Mouse (Mus musculus) G1E (cell line): ENCODE data around the gene Cep295. TPM values are rescaled to one million over a fixed set of nuclear protein-coding genes. Genes with fewer than 3 reads are reported as not detected.

Source experiments
- ATAC-seq: 2 replicates; pipeline ENCODE4 v1.8.0; 2016; ENCODE audit warnings: mild to moderate bottlenecking; ENCODE audit not compliant: insufficient number of reproducible peaks, poor library complexity, low FRiP score, severe bottlenecking; ENCODE audit errors: extremely low read depth
- DNase-seq: peaks from one replicate; pipeline ENCODE4 v3.0.0; 2012; ENCODE audit warnings: low spot score
- H3K27me3 ChIP-seq: 2 replicates; pipeline ENCODE4 v1.6.1; 2012; ENCODE audit warnings: mild to moderate bottlenecking, low read length, inconsistent platforms; ENCODE audit not compliant: insufficient read depth
- H3K36me3 ChIP-seq: replicated peaks from 2 replicates; pipeline ENCODE3; 2012; ENCODE audit warnings: mild to moderate bottlenecking, inconsistent platforms
- H3K4me1 ChIP-seq: 2 replicates; pipeline ENCODE4 v1.6.1; 2012; ENCODE audit warnings: low read depth, low read length, inconsistent platforms, mixed read lengths; ENCODE audit not compliant: insufficient read depth
- H3K4me3 ChIP-seq: 2 replicates; pipeline ENCODE4 v1.5.1; 2012; ENCODE audit warnings: low read depth, mild to moderate bottlenecking, inconsistent platforms, low read length, moderate library complexity, mixed read lengths
- H3K9me3 ChIP-seq: replicated peaks from 2 replicates; pipeline ENCODE4 v1.6.1; 2012; ENCODE audit warnings: inconsistent platforms
- CTCF ChIP-seq: IDR thresholded peaks from 2 replicates; pipeline ENCODE4 v1.5.1; 2012; ENCODE audit warnings: low read depth, low read length, inconsistent platforms, mixed read lengths
- GATA1 ChIP-seq: IDR thresholded peaks from 2 replicates; pipeline ENCODE4 v1.6.1; 2012; ENCODE audit warnings: borderline replicate concordance, low read length, inconsistent platforms, mixed read lengths
- GATA2 ChIP-seq: IDR thresholded peaks from 2 replicates; pipeline ENCODE4 v1.6.1; 2012; ENCODE audit warnings: low read depth, low read length, inconsistent platforms, borderline replicate concordance
- POLR2AphosphoS5 ChIP-seq: IDR thresholded peaks from 2 replicates; pipeline ENCODE4 v1.6.1; 2012; ENCODE audit warnings: low read depth, low read length, inconsistent platforms; ENCODE audit not compliant: insufficient replicate concordance
- TAL1 ChIP-seq: conservative IDR thresholded peaks from 2 replicates; pipeline ENCODE4 v1.6.1; 2012; ENCODE audit warnings: low read depth, low read length, inconsistent platforms, mixed read lengths
- polyA plus RNA-seq: library from polyadenylated mRNA; stranded (reverse); fragments of >175 nt; gene quantifications from 2 replicates; pipeline ENCODE4 v1.2.3, GENCODE M21; 2012
- total RNA-seq, 2 experiments: library from RNA; stranded (forward) in 1 of 2; stranded (reverse) in 1 of 2; fragments of 200-1000 nt in 1 of 2; fragments of >200 nt in 1 of 2; fragmentation: Nextera tagmentation in 1 of 2; gene quantifications; 2 replicates each; pipeline ENCODE4 v1.2.3; 2014 to 2017

Gene Cep295
- total and polyA plus RNA-seq, 3 experiments: 5.8 to 168 (median 79.0) TPM

- no peak for DNase-seq
- TF ChIP-seq TAL1 (no peak), POLR2AphosphoS5 (no peak), CTCF (no peak), GATA2 (no peak), GATA1 (no peak)
- Histone ChIP-seq H3K36me3 (peaks cover 34% of the 10 kb centered on the region), H3K4me1 (peaks cover 30% of the 10 kb centered on the region), H3K27me3 (no peaks in the 10 kb centered on the region), H3K9me3 (no peaks in the 10 kb centered on the region), H3K4me3 (no peak overlapping the region)
- no peak for ATAC-seq
Observed at GRCm38 (mm10) chr9:15287846-15288245, 69.7 kb downstream of the Cep295 start.

DNA sequence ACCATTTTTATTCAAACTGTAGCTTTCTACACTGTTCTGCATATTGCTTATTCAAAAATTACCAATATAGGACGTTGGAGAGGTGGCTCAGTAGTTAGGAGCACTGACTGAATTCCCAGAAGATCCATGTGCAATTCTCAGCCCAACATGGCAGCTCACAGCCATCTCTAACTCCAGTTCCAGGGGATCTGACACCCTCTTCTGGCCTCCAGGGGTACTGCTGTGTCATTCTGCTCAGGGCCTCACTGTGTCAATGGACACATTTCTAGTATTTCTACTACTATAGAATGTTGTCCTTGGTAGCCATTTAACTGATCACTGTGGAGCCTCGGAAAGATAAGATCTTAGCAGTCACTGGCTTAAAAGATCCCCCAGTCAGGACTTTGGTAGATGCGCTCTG is 72.1 kb downstream of the Cep295 start:
- ATAC-seq (no peak), DNase-seq (no peak)
- TF ChIP-seq GATA2: no peak
- no peak for TF ChIP-seq CTCF
- no peak for TF ChIP-seq POLR2AphosphoS5
- TF ChIP-seq TAL1: no peak
- TF ChIP-seq GATA1: no peak
- Histone ChIP-seq H3K36me3 (peaks cover 33% of the 10 kb centered on the region), H3K4me1 (peaks cover 42% of the 10 kb centered on the region), H3K9me3 (no peaks in the 10 kb centered on the region), H3K4me3 (no peak overlapping the region), H3K27me3 (no peaks in the 10 kb centered on the region)

DNA sequence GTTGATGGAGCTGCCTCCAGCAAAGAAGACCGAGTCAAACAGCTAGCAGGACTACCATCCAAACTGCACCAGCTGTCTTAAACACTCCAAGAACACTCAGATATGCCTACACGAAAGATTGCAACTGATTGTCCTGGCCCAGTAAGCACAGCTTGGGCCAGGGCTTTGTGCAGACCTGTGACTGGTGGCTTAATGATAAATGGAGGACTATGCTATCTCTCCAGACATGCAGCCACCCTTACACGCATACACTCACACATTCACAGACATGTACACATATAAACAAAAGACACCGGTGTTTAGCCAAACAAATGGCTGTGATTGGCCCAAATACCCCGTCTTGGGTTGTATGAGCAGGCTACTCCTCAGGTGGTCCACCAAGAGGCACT is 77.1 kb downstream of the Cep295 start:
- Histone ChIP-seq H3K36me3 (peaks cover 37% of the 10 kb centered on the region), H3K4me3 (peak overlapping the region; percentile 84), H3K9me3 (no peaks in the 10 kb centered on the region), H3K4me1 (peaks cover 37% of the 10 kb centered on the region), H3K27me3 (no peaks in the 10 kb centered on the region)
- no peak for TF ChIP-seq GATA1
- TF ChIP-seq CTCF: no peak
- ATAC-seq: no peak
- no peak for DNase-seq

DNA sequence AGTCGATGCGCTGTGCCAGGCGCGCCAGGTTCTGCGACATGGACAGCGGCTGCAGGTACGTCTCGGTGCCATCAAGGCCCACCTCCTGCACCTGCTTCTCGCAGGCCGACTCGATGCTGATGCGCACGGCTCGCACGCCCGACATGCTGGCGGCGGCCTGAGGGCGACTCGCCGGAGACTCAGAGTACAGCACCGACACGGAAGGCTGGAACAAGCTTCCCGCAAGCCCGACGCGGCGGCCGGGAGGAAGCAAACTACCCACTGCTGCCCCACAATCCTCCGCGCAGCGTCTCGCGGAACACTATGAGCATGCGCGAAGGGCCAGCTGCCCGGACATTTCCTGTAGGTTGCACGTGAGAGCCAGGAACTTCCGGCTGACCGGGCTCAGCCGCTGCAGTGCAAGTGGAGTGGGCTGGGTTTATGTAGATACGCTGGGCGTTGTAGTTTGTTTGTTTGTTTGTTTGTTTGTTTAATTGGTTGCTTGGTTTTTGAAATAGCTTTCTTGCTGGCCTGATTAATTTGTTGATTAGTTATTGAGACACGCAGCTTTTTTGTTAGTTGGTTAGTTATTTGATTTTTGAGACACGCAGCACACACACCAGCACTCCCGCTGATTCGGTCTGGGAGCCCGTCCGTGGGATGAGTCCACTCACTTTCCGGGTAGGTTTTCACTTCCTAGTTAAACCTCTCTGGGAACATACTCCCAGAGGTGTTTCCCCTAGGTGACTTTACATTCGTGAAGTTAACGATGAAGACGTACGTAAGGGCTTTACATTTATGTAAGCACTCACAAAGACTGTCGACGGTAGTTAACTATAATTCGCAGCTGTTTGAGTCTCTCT is 77.7 kb downstream of the Cep295 start, which contains the start of gene Med17:
TSS of gene Med17 (minus strand) at position 283 of the 842 bp plus-strand sequence.
- H3K27me3 ChIP-seq: no peaks in the 10 kb centered on the region
- no peak for TF ChIP-seq CTCF
- no peak for TF ChIP-seq POLR2AphosphoS5
- TF ChIP-seq GATA1: no peak
- no peak for TF ChIP-seq GATA2
- TF ChIP-seq TAL1: no peak
- H3K36me3 ChIP-seq: peaks cover 40% of the 10 kb centered on the region
- H3K9me3 ChIP-seq: no peaks in the 10 kb centered on the region
- DNase-seq (peak; percentile 87), ATAC-seq (peak; percentile 95)
- peaks cover 35% of the 10 kb centered on the region for H3K4me1 ChIP-seq
- peak within 1 kb of the TSS; percentile 84 for H3K4me3 ChIP-seq

GRCm38 (mm10) chr9:15279139-15279648 is 78.4 kb downstream of the Cep295 start:
- peak; percentile 37 for DNase-seq
- Histone ChIP-seq H3K4me1 (peaks cover 35% of the 10 kb centered on the region), H3K27me3 (no peaks in the 10 kb centered on the region), H3K9me3 (no peaks in the 10 kb centered on the region), H3K36me3 (peaks cover 45% of the 10 kb centered on the region), H3K4me3 (peak overlapping the region; percentile 84)
- ATAC-seq: 0 out of 2 replicates have a peak, but pooled peaks have one; percentile 2
- TF ChIP-seq TAL1 (no peak), CTCF (no peak), GATA1 (no peak), POLR2AphosphoS5 (no peak), GATA2 (no peak)

DNA sequence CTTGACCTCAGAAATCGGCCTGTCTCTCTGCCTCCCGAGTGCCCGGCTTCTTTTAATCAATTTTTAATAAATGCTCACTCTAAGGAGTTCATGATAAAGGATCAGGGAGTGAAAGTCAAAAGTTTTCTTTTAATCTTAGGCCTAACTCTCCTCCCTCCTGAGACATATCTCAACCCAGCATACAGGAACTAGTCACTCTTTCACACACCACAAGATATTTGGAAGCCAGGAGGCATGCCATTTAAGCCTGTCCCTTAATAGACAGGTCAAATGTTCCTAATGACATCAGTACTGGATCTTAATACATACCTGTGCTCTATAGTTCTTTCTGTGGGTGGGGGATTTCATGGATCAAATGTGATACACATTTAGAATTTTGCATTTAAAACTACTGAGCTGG is 79.2 kb downstream of the Cep295 start:
- no peaks in the 10 kb centered on the region for H3K27me3 ChIP-seq
- ATAC-seq (no peak), DNase-seq (no peak)
- TF ChIP-seq CTCF (no peak), TAL1 (no peak), GATA1 (no peak), POLR2AphosphoS5 (no peak), GATA2 (no peak)
- no peaks in the 10 kb centered on the region for H3K9me3 ChIP-seq
- H3K4me1 ChIP-seq: peaks cover 35% of the 10 kb centered on the region
- peaks cover 52% of the 10 kb centered on the region for H3K36me3 ChIP-seq
- H3K4me3 ChIP-seq: peak overlapping the region; percentile 45; the same call in 1 of the 2 replicates
